Mouse (Mus musculus) CD4-positive helper T cell, adult 2 months (primary cell): ENCODE results near the gene Pparg.
A peak's percentile ranks its signal among the peaks of the same experiment; 100 is the strongest.

Experiments used
- DNase-seq: peaks from one replicate; pipeline ENCODE4 v3.0.0-alpha.2; 2012; ENCODE audit warnings: low read depth, missing footprints, low spot score

Pparg gene

GRCm38 (mm10) chr6:115360776-115361605, at the start of gene Pparg:
TSS of gene Pparg (plus strand) at chr6:115360951.
- peak; percentile 3 for DNase-seq

GRCm38 (mm10) chr6:115312780-115313179, 48.0 kb upstream of the Pparg start:
- no peak for DNase-seq

GRCm38 (mm10) chr6:115313235-115313738, 47.5 kb upstream of the Pparg start:
- DNase-seq, result no peak

- DNase-seq, result no peak
These were observed 46.8 kb upstream of the Pparg start for GRCm38 (mm10) chr6:115313910-115314309.

GRCm38 (mm10) chr6:115315770-115316169, 45.0 kb upstream of the Pparg start:
- no peak for DNase-seq

- no peak for DNase-seq
These were observed 43.9 kb upstream of the Pparg start for GRCm38 (mm10) chr6:115316811-115317221.

- DNase-seq, result no peak
These were observed 41.9 kb upstream of the Pparg start for GRCm38 (mm10) chr6:115318811-115319210.

GRCm38 (mm10) chr6:115319686-115320085, 41.1 kb upstream of the Pparg start:
- no peak for DNase-seq

GRCm38 (mm10) chr6:115320927-115321714, 39.6 kb upstream of the Pparg start:
- no peak for DNase-seq

GRCm38 (mm10) chr6:115321883-115322351, 38.8 kb upstream of the Pparg start:
- no peak for DNase-seq

- DNase-seq, result no peak
These were observed 37.8 kb upstream of the Pparg start for GRCm38 (mm10) chr6:115322956-115323355.

- DNase-seq, result no peak
These were observed 29.8 kb upstream of the Pparg start for GRCm38 (mm10) chr6:115330964-115331363.

- no peak for DNase-seq
These were observed 27.6 kb upstream of the Pparg start for GRCm38 (mm10) chr6:115333099-115333694.

GRCm38 (mm10) chr6:115335536-115335935, 25.2 kb upstream of the Pparg start:
- DNase-seq, result no peak

GRCm38 (mm10) chr6:115340084-115340483, 20.7 kb upstream of the Pparg start:
- no peak for DNase-seq

- DNase-seq, result no peak
These were observed 17.7 kb upstream of the Pparg start for GRCm38 (mm10) chr6:115343096-115343495.

GRCm38 (mm10) chr6:115343570-115343969, 17.2 kb upstream of the Pparg start:
- DNase-seq, result no peak

GRCm38 (mm10) chr6:115344101-115344500, 16.6 kb upstream of the Pparg start:
- no peak for DNase-seq

- no peak for DNase-seq
These were observed 16.2 kb upstream of the Pparg start for GRCm38 (mm10) chr6:115344513-115344912.

- DNase-seq, result no peak
These were observed 15.7 kb upstream of the Pparg start for GRCm38 (mm10) chr6:115345013-115345412.

- DNase-seq, result no peak
These were observed 10.9 kb upstream of the Pparg start for GRCm38 (mm10) chr6:115349641-115350464.
